Mouse (Mus musculus) heart, embryonic 14.5 days (tissue): ENCODE results near the gene Ascc2. TPM values are rescaled to one million over a fixed set of nuclear protein-coding genes. Genes with fewer than 3 reads are reported as not detected.

Experiments used
- ATAC-seq: fragments of 200-750 bp; cut with Nextera tagmentation; 2 replicates; pipeline ENCODE4 v1.8.0; 2017; ENCODE audit warnings: low read depth, moderate TSS enrichment; ENCODE audit not compliant: insufficient number of reproducible peaks, insufficient read depth, low FRiP score
- H3K27ac ChIP-seq, 2 experiments: fragments of 200-500 bp in 1 of 2; fragments of 300-500 bp in 1 of 2; sonication (generic) in 1 of 2; replicated peaks in 1 of 2; 2 replicates each; pipeline ENCODE4 v1.5.1; 2012 to 2014; ENCODE audit warnings: low read depth in 2 of 2, low read length in 2 of 2, control low read depth in 1 of 2, mild to moderate bottlenecking in 1 of 2, mixed read lengths in 1 of 2; ENCODE audit not compliant: control insufficient read depth in 1 of 2, insufficient read depth in 1 of 2
- H3K27me3 ChIP-seq: fragments of 300-500 bp; sonication (generic); 2 replicates; pipeline ENCODE4 v1.6.1; 2014; ENCODE audit warnings: mild to moderate bottlenecking, low read length, control low read depth; ENCODE audit not compliant: control insufficient read depth, insufficient read depth
- H3K36me3 ChIP-seq: fragments of 300-500 bp; sonication (generic); 2 replicates; pipeline ENCODE4 v1.6.1; 2014; ENCODE audit warnings: mild to moderate bottlenecking, control low read depth, low read length, mixed read lengths; ENCODE audit not compliant: control insufficient read depth, insufficient read depth
- H3K4me1 ChIP-seq, 2 experiments: fragments of 200-500 bp in 1 of 2; fragments of 300-500 bp in 1 of 2; sonication (generic) in 1 of 2; 2 replicates each; pipeline ENCODE4 v1.6.1; 2012 to 2014; ENCODE audit warnings: low read length in 2 of 2, control low read depth in 1 of 2, mixed read lengths in 1 of 2; ENCODE audit not compliant: control insufficient read depth in 2 of 2, insufficient read depth in 2 of 2
- H3K4me2 ChIP-seq: fragments of 300-500 bp; sonication (generic); 2 replicates; pipeline ENCODE4 v1.6.1; 2014; ENCODE audit warnings: mild to moderate bottlenecking, low read length
- H3K4me3 ChIP-seq, 2 experiments: fragments of 200-500 bp in 1 of 2; fragments of 300-500 bp in 1 of 2; sonication (generic) in 1 of 2; 2 replicates each; pipeline ENCODE4 v1.5.1; 2012 to 2014; ENCODE audit warnings: low read length in 2 of 2, mild to moderate bottlenecking in 2 of 2, control low read depth in 1 of 2, low read depth in 1 of 2, moderate library complexity in 1 of 2; ENCODE audit not compliant: control insufficient read depth in 1 of 2, insufficient read depth in 1 of 2
- H3K9ac ChIP-seq: fragments of 300-500 bp; sonication (generic); 2 replicates; pipeline ENCODE4 v1.6.1; 2014; ENCODE audit warnings: mild to moderate bottlenecking, low read length
- H3K9me3 ChIP-seq: fragments of 300-500 bp; sonication (generic); 2 replicates; pipeline ENCODE4 v1.6.1; 2016; ENCODE audit warnings: low read length, control low read depth; ENCODE audit not compliant: control insufficient read depth
- WGBS: fragments of 180-500 bp; shearing (Covaris S2); extraction: QIAGEN DNeasy Blood & Tissue Kit; methylation state at CpG from one replicate; pipeline ENCODE4 v1.1.7; 2014; 5-methylcytosine and 5-hydroxymethylcytosine counted together
- polyA plus RNA-seq: library from polyadenylated mRNA; unstranded; fragments of >200 nt; fragmentation: Nextera tagmentation; extraction: Ambion mirVana; gene quantifications from 2 replicates; pipeline ENCODE4 v1.2.1, GENCODE M21; 2014

Ascc2 gene
- polyA plus RNA-seq, 1 experiment from 2014 or later, result 19.0 TPM

- H3K4me2 ChIP-seq, result no peak overlapping the region
- no peak for ATAC-seq
- no peak overlapping the region for H3K4me3 ChIP-seq
- H3K27me3 ChIP-seq, result no peaks in the 10 kb centered on the region
- no peaks in the 10 kb centered on the region for H3K9me3 ChIP-seq
- no peak overlapping the region for H3K9ac ChIP-seq
- H3K4me1 ChIP-seq, result no peaks in the 10 kb centered on the region; a peak in 1 of 4 replicates
- H3K36me3 ChIP-seq, result no peaks in the 10 kb centered on the region
- H3K27ac ChIP-seq, result no peak overlapping the region
These were observed 75.3 kb downstream of the Ascc2 start for GRCm38 (mm10) chr11:4712822-4713221.

- no peak overlapping the region for H3K27ac ChIP-seq
- no peaks in the 10 kb centered on the region for H3K27me3 ChIP-seq
- H3K4me3 ChIP-seq, result no peak overlapping the region
- H3K9ac ChIP-seq, result no peak overlapping the region
- H3K9me3 ChIP-seq, result no peaks in the 10 kb centered on the region
- H3K36me3 ChIP-seq, result no peaks in the 10 kb centered on the region
- ATAC-seq, result no peak
- 83% methylated on average over 4 of the region's 4 CpGs for WGBS
- H3K4me1 ChIP-seq, result peaks cover 4 to 8% of the 10 kb centered on the region in 2 experiments
- H3K4me2 ChIP-seq, result no peak overlapping the region
These were observed 77.2 kb downstream of the Ascc2 start for GRCm38 (mm10) chr11:4714727-4715126.

- Histone ChIP-seq H3K4me1 (peaks cover 4 to 8% of the 10 kb centered on the region in 2 experiments), H3K27me3 (no peaks in the 10 kb centered on the region), H3K36me3 (no peaks in the 10 kb centered on the region), H3K9me3 (no peaks in the 10 kb centered on the region), H3K4me3 (no peak overlapping the region), H3K27ac (no peak overlapping the region), H3K4me2 (no peak overlapping the region), H3K9ac (no peak overlapping the region)
- WGBS, result 65% methylated on average over 4 of the region's 4 CpGs
- ATAC-seq, result no peak
These were observed 78.0 kb downstream of the Ascc2 start for GRCm38 (mm10) chr11:4715596-4715995.

GRCm38 (mm10) chr11:4716530-4717236 lies 79.1 kb downstream of the Ascc2 start:
- Histone ChIP-seq H3K36me3 (no peaks in the 10 kb centered on the region), H3K9ac (no peak overlapping the region), H3K4me2 (no peak overlapping the region), H3K27me3 (no peaks in the 10 kb centered on the region), H3K4me1 (peaks cover 4 to 8% of the 10 kb centered on the region in 2 experiments), H3K4me3 (no peak overlapping the region), H3K27ac (no peak overlapping the region), H3K9me3 (no peaks in the 10 kb centered on the region)
- ATAC-seq, result no peak
- WGBS, result 84% methylated on average over 5 of the region's 5 CpGs

GRCm38 (mm10) chr11:4718548-4718947 lies 81.0 kb downstream of the Ascc2 start:
- 54% methylated on average over 5 of the region's 5 CpGs for WGBS
- Histone ChIP-seq H3K4me2 (no peak overlapping the region), H3K4me1 (peaks cover 4 to 8% of the 10 kb centered on the region in 2 experiments), H3K27ac (no peak overlapping the region), H3K4me3 (no peak overlapping the region), H3K27me3 (no peaks in the 10 kb centered on the region), H3K36me3 (peaks cover 6% of the 10 kb centered on the region), H3K9ac (no peak overlapping the region), H3K9me3 (no peaks in the 10 kb centered on the region)
- no peak for ATAC-seq

GRCm38 (mm10) chr11:4719961-4720360 lies 82.4 kb downstream of the Ascc2 start:
- H3K9ac ChIP-seq, result no peak overlapping the region
- peaks cover 17% of the 10 kb centered on the region for H3K36me3 ChIP-seq
- no peaks in the 10 kb centered on the region for H3K27me3 ChIP-seq
- H3K27ac ChIP-seq, result no peak overlapping the region
- no peak for ATAC-seq
- H3K4me2 ChIP-seq, result no peak overlapping the region
- no peak overlapping the region for H3K4me3 ChIP-seq
- no peaks in the 10 kb centered on the region for H3K9me3 ChIP-seq
- WGBS, result 90% methylated on average over 9 of the region's 9 CpGs
- peaks cover 4 to 8% of the 10 kb centered on the region in 2 experiments for H3K4me1 ChIP-seq

- H3K27me3 ChIP-seq, result no peaks in the 10 kb centered on the region
- peaks cover 4 to 8% of the 10 kb centered on the region in 2 experiments for H3K4me1 ChIP-seq
- H3K27ac ChIP-seq, result no peak overlapping the region
- no peak for ATAC-seq
- H3K9me3 ChIP-seq, result no peaks in the 10 kb centered on the region
- H3K9ac ChIP-seq, result no peak overlapping the region
- 75% methylated on average over 11 of the region's 11 CpGs for WGBS
- H3K4me3 ChIP-seq, result no peak overlapping the region
- no peak overlapping the region for H3K4me2 ChIP-seq
- peaks cover 17% of the 10 kb centered on the region for H3K36me3 ChIP-seq
These were observed 82.8 kb downstream of the Ascc2 start for GRCm38 (mm10) chr11:4720393-4720792.
